Comparison of ENCODE assay signal across 10 mouse cellular contexts in the genomic region with DNA sequence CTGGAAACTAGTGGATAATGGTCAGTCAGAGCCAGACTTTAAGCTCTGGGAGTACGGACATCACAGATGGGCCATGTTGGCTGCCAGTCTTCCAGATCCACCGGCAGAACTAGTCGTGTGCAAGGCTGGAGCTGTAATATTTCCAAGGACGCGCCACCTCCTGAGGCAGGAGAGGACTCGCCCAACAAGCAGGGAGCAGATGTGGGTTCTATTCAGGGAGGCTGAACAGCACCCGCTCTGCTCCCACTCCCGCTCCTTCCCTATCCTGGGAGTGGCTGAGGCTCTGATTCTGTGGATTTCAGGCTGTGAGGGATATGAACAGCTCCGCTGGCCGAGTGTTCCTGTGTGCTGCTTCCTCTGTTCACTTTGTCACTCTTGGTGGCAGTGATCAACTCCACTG. TPM values are rescaled to one million over a fixed set of nuclear protein-coding genes. Genes with fewer than 3 reads are reported as not detected.
DNase-seq lines count a peak whose midpoint lies in the region; TF ChIP-seq lines count a peak whose summit lies in the region.
"Had no signal": no experiment of that assay in that cellular context is flagged by ENCODE, and none has a peak within 500 bp of the region (broad histone marks: within the 10 kb centered on the region; RNA-seq: fewer than 3 reads in every experiment).

No protein-coding gene starts in this region.

- H3K27ac ChIP-seq in gastrocnemius, adult 2 months = peak overlapping the region; percentile 84
- H3K27ac ChIP-seq in left cerebral cortex, adult 2 months = peak overlapping the region; percentile 79
- peak overlapping the region; percentile 17; the same call in 1 of the 2 replicates for H3K27ac ChIP-seq in bone marrow, adult 2 months (ENCODE audit: control insufficient read depth, insufficient read depth, low read depth, low read length, poor library complexity)
- peak overlapping the region; percentile 66; the same call in 1 of the 2 replicates for H3K27ac ChIP-seq in limb, embryonic 10.5 days

- TF ChIP-seq CTCF in gastrocnemius, adult 2 months (IDR thresholded peaks at IDR 0.05) = no peak
- no peak for TF ChIP-seq CTCF in left cerebral cortex, adult 2 months (IDR thresholded peaks at IDR 0.05)
- TF ChIP-seq CTCF in bone marrow, adult 2 months (IDR thresholded peaks at IDR 0.05; ENCODE audit: control insufficient read depth, insufficient read depth, low read length) = no peak

- peaks cover 15% of the 10 kb centered on the region; the same call in 1 of the 2 replicates for H3K36me3 ChIP-seq in limb, embryonic 10.5 days

- no peaks in the 10 kb centered on the region; the same call in none of the 2 replicates for H3K4me1 ChIP-seq in bone marrow, adult 2 months (ENCODE audit: control insufficient read depth, insufficient read depth, low read length)
- H3K4me1 ChIP-seq in limb, embryonic 10.5 days = peaks cover 68% of the 10 kb centered on the region

- no peaks in the 10 kb centered on the region for H3K9me3 ChIP-seq in limb, embryonic 10.5 days (replicated peaks)

- WGBS in bone marrow, adult 2 months = 85% methylated on average over 10 of the region's 10 CpGs
- 91% methylated on average over 10 of the region's 10 CpGs for WGBS in limb, embryonic 10.5 days

- H3K27me3 ChIP-seq in limb, embryonic 10.5 days (ENCODE audit: low read depth, poor library complexity, severe bottlenecking) = no peaks in the 10 kb centered on the region
- H3K27me3 ChIP-seq: CH12.LX had no signal

- intact Hi-C loops in gastrocnemius, adult 2 months (cut with DNase I) = no loop called here
- intact Hi-C loops in left cerebral cortex, adult 2 months (cut with DNase I) = loop anchor here (2.0 kb wide), 1 partner anchor 22 kb away; no protein-coding TSS in a partner anchor

- H3K4me3 ChIP-seq in gastrocnemius, adult 2 months = no peak overlapping the region
- H3K4me3 ChIP-seq in left cerebral cortex, adult 2 months = no peak overlapping the region
- H3K4me3 ChIP-seq in bone marrow, adult 2 months (replicated peaks; ENCODE audit: control insufficient read depth, low read depth, low read length) = no peak overlapping the region
- H3K4me3 ChIP-seq in limb, embryonic 10.5 days = no peak overlapping the region

- TF ChIP-seq POLR2A in bone marrow, adult 2 months (IDR thresholded peaks at IDR 0.05; ENCODE audit: borderline replicate concordance, control insufficient read depth, low read depth, low read length) = no peak

- peak; percentile 49 for DNase-seq in gastrocnemius, adult 2 months
- DNase-seq in gastrocnemius, postnatal 4 days (ENCODE audit: low spot score in 2 of 2) = no peak
- DNase-seq in left cerebral cortex, adult 2 months (ENCODE audit: extremely low spot score in 1 of 2, low spot score in 2 of 2) = peak in 1 of 2 experiments; percentile 64
- no peak for DNase-seq in left cerebral cortex, adult 11 months (ENCODE audit: low spot score)
- no peak for DNase-seq in limb, embryonic 10.5 days (ENCODE audit: low spot score)
- no peak for DNase-seq in adrenal gland, postnatal 14 days
- no peak for DNase-seq in layer of hippocampus, adult 8-10 months (ENCODE audit: low spot score in 2 of 2)
- DNase-seq: kidney, postnatal 14 days had no signal

RNA-seq across cellular contexts. Expression of gene Tcp11, which starts 50.0 kb away (rescaled TPM):
- not detected for total RNA-seq in gastrocnemius, adult 2 months (2021)
- total RNA-seq in gastrocnemius, postnatal 4 days (2021) = under 1 TPM; 0.70 to 0.93 TPM
- total RNA-seq in left cerebral cortex, adult 2 months (2021) = under 1 TPM; 0.61 to 0.88 TPM
- 0.83 and 1.9 TPM in 2 replicates for polyA plus RNA-seq in bone marrow, adult 2 months (2011; ENCODE audit: insufficient read depth, insufficient read length, low replicate concordance, missing spikeins)
- polyA plus RNA-seq in limb, embryonic 10.5 days (2016; fragmentation: Nextera tagmentation; extraction: Ambion mirVana) = 0.97 and 1.1 TPM in 2 replicates
- not detected in 2 replicates for total RNA-seq in adrenal gland, postnatal 14 days (2021)
- total RNA-seq in layer of hippocampus, adult 8-10 months (2022) = 1 to 10 TPM in 1 of 4 experiments, under 1 TPM in 3; 0.97 to 2.2 (median 0.99) TPM
- total RNA-seq: CH12.LX had no signal

Comparison
In these comparisons a context has a peak if more than half of its experiments do, and no peak if none do; other contexts are left out.
1. H3K27ac ChIP-seq: peak in every context shown above with its lines; median percentile 84 in gastrocnemius, adult 2 months; 79 in left cerebral cortex, adult 2 months; 66 in limb, embryonic 10.5 days; 17 in bone marrow, adult 2 months.